Mouse (Mus musculus): Measurements from ENCODE around the gene Rbm12.
"Not testable (repeated sequence)": the region's sequence is repeated elsewhere in the genome, so short reads cannot be mapped to it uniquely, and the experiment has no call there.

- TF ChIP-seq CTCF, POLR2A (IDR thresholded peaks at IDR 0.05; ENCODE audit: extremely low read depth, insufficient read depth, low read length): not testable (repeated sequence)
Observed at GRCm38 (mm10) chr2:156112080-156112423, 274 bp upstream of the Rbm12 start.

Data from cortical plate, adult 2 months (tissue).